Mouse (Mus musculus) olfactory bulb, adult 2 months (tissue): ENCODE measurements around the gene Pgghg. TPM values are rescaled to one million over a fixed set of nuclear protein-coding genes. Genes with fewer than 3 reads are reported as not detected.

ENCODE experiments used
- H3K27ac ChIP-seq: fragments of 200-500 bp; 2 replicates; pipeline ENCODE4 v1.5.1; 2012; ENCODE audit warnings: low read depth, low read length; ENCODE audit not compliant: insufficient read depth
- H3K4me1 ChIP-seq: fragments of 200-500 bp; 2 replicates; pipeline ENCODE4 v1.6.1; 2012; ENCODE audit warnings: low read length; ENCODE audit not compliant: control insufficient read depth, insufficient read depth
- H3K4me3 ChIP-seq: fragments of 200-500 bp; 2 replicates; pipeline ENCODE4 v1.5.1; 2012; ENCODE audit warnings: mild to moderate bottlenecking, low read depth, low read length, moderate library complexity; ENCODE audit not compliant: insufficient read depth
- CTCF ChIP-seq: fragments of 200-500 bp; IDR thresholded peaks from 2 replicates; pipeline ENCODE4 v1.5.1; 2012; ENCODE audit warnings: low read depth, mild to moderate bottlenecking, low read length, moderate library complexity; ENCODE audit not compliant: insufficient read depth
- POLR2A ChIP-seq: fragments of 200-500 bp; IDR thresholded peaks from 2 replicates; pipeline ENCODE4 v1.6.1; 2012; ENCODE audit warnings: mild to moderate bottlenecking, low read depth, low read length, moderate library complexity; ENCODE audit not compliant: insufficient read depth
- WGBS: fragments of 180-500 bp; shearing (Covaris S2); methylation state at CpG from one replicate; pipeline ENCODE4 v1.1.7; 2018; 5-methylcytosine and 5-hydroxymethylcytosine counted together
- polyA plus RNA-seq: library from polyadenylated mRNA; stranded (reverse); fragments of >200 nt; gene quantifications from 2 replicates; pipeline ENCODE4 v1.2.4, GENCODE M21; 2012; ENCODE audit warnings: low replicate concordance; ENCODE audit not compliant: missing spikeins, insufficient read depth, insufficient read length

The Pgghg gene
- not detected in 2 replicates for polyA plus RNA-seq

DNA sequence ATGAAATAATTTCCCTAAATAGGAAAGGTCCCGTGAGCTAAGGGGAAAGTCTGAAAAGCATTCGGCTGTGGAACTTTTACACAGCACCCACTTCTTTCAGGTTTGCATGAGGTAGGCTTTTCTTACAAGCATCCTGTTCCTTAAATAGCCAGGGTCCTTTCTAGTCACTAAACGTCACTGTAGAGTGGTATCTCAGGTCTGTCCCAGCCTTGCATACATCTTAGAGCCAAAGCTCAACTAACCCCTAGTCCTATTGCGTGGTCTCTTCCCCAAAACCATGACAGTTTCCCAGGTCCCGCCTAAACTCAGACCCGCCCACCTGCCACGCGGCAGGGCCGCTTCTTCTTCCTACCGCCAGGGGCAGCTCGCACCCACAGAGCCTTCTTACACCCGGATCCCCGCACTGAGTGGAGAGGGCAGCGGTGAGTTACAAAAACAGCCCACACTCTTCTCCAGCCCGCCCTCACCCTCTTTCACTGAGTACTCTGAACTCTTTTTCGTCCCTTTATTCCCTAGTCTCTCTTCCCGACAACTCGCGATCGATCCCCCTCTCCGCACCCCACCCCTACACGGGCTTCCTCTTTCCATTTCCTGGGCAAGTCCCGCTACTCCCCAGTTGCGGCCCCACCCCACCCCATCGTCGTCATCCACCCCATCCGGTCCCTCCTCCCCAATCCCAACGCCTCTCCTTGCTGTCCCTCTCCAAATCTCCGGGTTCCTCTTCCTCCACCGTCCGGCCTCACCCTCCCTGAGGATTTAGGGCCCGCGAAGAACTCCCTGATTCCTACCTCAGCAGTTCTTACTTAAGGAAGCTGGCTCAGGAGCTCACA lies at the start of gene Pgghg:
TSS of gene Pgghg (plus strand) at position 170 of the 830 bp plus-strand sequence.
- WGBS = 6% methylated on average over 33 of the region's 33 CpGs
- H3K4me1 ChIP-seq = peaks cover 6% of the 10 kb centered on the region; the same call in 1 of the 2 replicates
- H3K27ac ChIP-seq = no peak within 1 kb of the TSS
- TF ChIP-seq CTCF (peak; percentile 88), POLR2A (no peak)
- H3K4me3 ChIP-seq = peak within 1 kb of the TSS; percentile 51

DNA sequence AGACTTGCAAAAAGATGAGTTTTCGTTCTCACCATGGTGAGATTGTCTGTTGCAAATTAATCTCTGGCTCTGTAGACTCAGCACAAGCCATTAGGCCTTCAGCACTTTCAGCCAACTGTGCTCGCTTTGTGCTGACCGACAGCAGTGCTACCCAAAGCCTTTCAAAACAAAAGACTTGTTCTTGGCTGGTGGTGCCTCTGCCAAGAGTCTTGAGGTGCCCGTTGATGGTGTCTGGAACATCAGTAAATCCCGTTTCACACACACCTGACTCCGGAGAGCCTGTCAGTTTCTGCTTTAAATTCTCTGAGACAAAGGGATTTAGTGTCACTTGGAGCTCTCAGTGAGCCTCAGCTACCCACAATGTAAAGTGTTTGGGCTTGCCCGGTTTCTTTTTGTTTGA lies 47.2 kb upstream of the Pgghg start:
- H3K4me1 ChIP-seq = no peaks in the 10 kb centered on the region
- H3K4me3 ChIP-seq = no peak overlapping the region
- 55% methylated on average over 7 of the region's 7 CpGs for WGBS
- TF ChIP-seq POLR2A (no peak), CTCF (no peak)
- no peak overlapping the region for H3K27ac ChIP-seq

DNA sequence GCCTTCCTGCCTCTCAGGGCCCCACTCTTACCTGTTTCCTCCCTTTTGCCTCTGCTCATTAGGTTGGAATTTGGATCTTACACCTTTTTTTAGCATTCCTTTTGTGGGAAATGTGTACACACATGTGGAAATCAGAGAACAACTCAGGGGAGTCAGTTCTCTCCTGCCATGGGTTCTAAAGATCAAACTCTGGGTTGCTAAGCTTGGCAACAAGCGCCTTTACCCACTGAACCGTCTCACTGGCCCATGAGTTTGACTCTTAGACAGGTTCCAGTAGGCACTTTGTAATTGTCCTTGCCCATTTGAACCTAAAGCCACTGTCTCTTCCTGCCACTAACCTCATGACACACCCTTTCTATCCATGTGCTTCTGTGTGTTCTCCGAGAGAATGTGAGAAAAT lies 46.6 kb upstream of the Pgghg start:
- Histone ChIP-seq H3K4me1 (no peaks in the 10 kb centered on the region), H3K27ac (no peak overlapping the region), H3K4me3 (no peak overlapping the region)
- 85% methylated on average over 3 of the region's 3 CpGs for WGBS
- TF ChIP-seq POLR2A (no peak), CTCF (no peak)

DNA sequence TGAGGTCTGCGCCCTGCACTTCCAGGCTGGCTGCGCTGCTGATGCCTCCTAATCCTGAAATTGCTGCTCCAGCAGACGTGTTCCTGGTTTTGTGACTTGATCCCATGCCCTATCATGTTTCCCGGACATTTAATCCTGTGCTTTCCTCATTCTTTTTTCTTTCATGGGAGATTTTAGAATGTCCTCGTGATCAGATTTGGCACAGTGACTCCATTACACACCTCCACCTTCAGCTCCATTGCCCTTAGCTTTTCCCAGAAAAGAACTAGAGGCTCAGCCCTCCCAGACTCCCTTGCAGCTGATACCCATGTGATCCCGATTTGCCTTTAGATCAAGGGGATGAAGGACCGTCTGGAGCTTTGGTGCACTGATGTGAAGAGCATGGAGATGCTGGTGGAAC lies 43.3 kb upstream of the Pgghg start:
- WGBS = 89% methylated on average over 7 of the region's 7 CpGs
- Histone ChIP-seq H3K4me1 (no peaks in the 10 kb centered on the region), H3K4me3 (no peak overlapping the region), H3K27ac (no peak overlapping the region)
- no peak for TF ChIP-seq CTCF

DNA sequence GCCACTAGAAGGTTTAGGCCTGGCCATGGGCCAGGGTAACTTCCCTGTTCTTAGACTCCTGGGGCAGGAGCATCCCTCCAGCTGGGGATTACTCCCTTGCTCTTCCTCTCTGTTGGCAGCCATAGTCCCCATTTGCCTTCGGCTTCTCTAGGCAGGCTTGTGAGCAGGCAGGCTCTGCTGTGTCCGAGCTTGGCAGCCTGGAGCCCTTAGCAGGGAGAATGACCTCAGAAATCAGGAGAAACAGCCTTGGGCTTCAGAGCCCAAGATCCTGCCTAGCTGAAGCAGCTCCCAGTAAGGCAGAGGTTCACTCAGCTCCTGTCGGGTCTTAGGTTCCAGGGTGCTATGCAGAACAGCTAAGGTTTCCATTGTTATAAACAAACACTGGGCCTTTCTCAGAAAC lies 42.1 kb upstream of the Pgghg start:
- 71% methylated on average over 3 of the region's 3 CpGs for WGBS
- no peak overlapping the region for H3K27ac ChIP-seq
- no peak overlapping the region for H3K4me3 ChIP-seq
- no peak for TF ChIP-seq CTCF
- TF ChIP-seq POLR2A = no peak
- peaks cover 2% of the 10 kb centered on the region; the same call in 1 of the 2 replicates for H3K4me1 ChIP-seq

DNA sequence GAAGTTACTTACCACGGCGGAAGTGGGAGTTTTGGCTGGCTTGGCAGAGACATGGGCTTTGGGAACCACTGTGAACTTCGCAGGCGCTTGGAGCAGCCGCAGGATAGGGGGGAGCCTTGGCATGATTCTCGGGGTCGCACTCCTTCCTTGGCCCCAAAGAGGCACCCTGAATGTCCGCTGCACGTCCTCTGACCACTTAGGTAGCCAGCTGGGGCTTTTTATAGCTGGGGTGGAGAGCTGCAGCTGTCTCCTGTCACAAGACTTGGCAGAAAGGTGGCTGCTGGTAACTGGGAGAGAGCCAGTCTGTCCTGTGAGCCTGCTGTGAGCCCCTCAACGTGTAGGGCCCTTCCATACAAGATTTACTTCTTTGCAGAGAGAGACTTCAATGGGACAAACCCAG lies 41.0 kb upstream of the Pgghg start, which contains the start of gene Cox8b:
TSS of gene Cox8b (minus strand) at position 227 of the 400 bp plus-strand sequence.
- Histone ChIP-seq H3K4me1 (peaks cover 2% of the 10 kb centered on the region; the same call in 1 of the 2 replicates), H3K4me3 (no peak within 1 kb of the TSS), H3K27ac (no peak within 1 kb of the TSS)
- 61% methylated on average over 10 of the region's 10 CpGs for WGBS
- TF ChIP-seq CTCF (no peak), POLR2A (no peak)

DNA sequence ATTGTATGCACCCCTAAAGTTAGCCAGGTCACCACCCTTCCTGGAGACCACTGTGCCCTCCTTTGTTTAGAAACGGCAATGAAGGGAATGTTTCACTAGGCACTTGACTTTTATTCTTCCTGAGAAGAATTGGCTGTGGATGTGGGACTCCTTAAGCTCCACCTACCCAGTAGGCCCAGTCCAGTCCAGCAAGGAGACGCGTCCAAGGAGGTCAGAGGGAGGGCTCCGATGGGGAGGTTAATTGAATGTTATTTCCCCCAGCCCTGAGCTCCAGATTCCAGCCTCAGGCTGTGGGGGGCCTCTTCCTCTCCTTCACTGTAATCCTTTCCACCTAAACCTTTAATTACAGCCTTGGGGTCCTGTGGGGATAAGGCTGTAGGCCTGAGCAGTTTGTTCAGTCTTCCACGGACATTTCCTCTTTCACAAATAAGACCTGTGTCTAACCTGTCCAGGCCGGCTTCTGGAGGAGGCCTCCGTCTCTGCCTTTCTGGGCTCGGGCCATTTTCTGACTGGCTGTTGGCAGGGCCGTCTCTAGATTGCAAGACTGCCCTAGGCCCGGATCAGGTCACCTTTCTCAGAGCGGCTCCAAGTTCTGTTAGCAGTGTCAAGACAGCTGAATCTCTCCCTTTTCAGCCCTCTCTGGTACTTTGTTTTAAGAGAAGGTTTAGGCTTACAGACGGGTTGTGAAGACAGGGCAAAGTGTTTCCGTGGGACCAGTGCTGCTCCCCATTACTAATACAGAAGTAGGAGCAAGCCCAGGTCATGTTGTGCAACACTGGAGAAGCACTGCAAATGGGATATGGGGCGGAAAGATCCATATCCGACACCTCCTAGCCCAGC lies 38.9 kb upstream of the Pgghg start:
- peaks cover 2% of the 10 kb centered on the region; the same call in 1 of the 2 replicates for H3K4me1 ChIP-seq
- TF ChIP-seq POLR2A (no peak), CTCF (no peak)
- WGBS = 73% methylated on average over 15 of the region's 15 CpGs

DNA sequence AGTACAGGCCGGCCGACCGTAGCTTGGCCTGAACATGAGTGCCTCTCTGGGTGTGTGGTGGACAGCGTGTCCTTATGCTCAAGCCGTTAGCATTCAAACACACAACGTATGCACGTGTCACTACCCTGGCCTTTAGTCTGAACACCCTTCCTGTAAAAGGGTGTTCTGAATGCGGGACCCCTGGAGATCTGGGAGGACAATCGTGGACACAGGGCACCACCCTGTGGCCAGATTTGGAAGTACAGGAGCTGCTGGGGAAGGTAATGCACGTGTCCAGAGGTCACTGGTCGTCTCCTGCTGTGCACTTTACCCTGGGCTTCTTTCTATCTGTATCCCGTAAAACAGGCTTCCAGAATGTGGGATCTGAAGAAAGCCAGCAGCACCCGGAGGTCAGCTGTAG lies 38.0 kb upstream of the Pgghg start:
- no peak overlapping the region for H3K4me3 ChIP-seq
- no peak overlapping the region for H3K27ac ChIP-seq
- peaks cover 2% of the 10 kb centered on the region; the same call in 1 of the 2 replicates for H3K4me1 ChIP-seq
- WGBS = 22% methylated on average over 13 of the region's 13 CpGs
- no peak for TF ChIP-seq POLR2A
- TF ChIP-seq CTCF = peak; percentile 91

More for the DNA sequence above, 38.9 kb upstream of the Pgghg start:
- no peak overlapping the region for H3K4me3 ChIP-seq
- H3K27ac ChIP-seq = no peak overlapping the region

DNA sequence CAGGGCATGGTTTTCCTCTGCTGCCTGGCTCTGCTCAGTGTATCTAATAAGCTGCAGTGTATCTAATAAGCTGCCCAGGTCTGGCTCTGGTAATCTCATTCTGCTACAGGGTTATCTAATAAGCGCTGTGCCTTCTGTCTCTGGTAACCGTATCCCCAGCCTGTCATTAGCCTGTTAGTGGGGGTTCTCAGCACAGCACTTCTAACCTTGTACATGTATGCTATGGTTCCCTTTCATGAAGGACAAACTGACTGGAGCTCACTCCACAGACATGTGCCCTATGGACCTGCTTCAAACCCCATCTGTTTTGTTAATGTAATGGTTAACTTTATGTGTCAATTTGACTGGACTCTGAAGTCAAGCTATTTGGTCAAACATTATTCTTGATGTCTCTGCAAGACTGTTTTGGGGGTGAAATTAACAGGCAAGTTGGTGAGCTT lies 35.5 kb upstream of the Pgghg start:
- TF ChIP-seq POLR2A = no peak
- no peak for TF ChIP-seq CTCF
- no peak overlapping the region for H3K4me3 ChIP-seq
- H3K27ac ChIP-seq = no peak overlapping the region
- WGBS = 75% methylated on average over 2 of the region's 2 CpGs
- peaks cover 6% of the 10 kb centered on the region for H3K4me1 ChIP-seq
